Mouse (Mus musculus) c-Kit-positive CD71-negative TER-119-negative erythroid progenitor cells, embryonic 14.5 days (primary cell): Measurements from ENCODE around the gene Cdk4.

Experiments used
- DNase-seq: peaks from one replicate; pipeline ENCODE4 v3.0.0-alpha.2; 2013; ENCODE audit warnings: low read depth

Gene Cdk4

DNA sequence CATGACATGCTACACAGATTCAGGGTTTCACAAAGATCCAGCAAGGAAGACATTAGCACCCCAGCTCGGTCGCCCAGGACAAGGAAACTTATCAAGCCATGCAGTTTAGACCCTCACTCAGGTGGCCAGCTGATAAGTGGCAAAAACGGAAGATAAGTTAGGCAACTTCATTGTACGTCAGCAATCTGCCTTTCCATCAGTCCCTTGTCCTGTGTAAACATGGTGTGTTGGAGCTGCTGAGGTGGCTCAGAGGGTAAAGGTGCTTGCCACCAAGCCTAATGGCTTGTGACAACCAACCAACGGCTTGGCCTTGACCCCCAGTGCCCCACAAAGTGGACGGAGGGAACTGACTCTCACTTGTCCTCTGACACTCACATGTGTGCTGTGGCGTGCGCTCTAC, 37.1 kb downstream of the Cdk4 start:
- no peak for DNase-seq

DNA sequence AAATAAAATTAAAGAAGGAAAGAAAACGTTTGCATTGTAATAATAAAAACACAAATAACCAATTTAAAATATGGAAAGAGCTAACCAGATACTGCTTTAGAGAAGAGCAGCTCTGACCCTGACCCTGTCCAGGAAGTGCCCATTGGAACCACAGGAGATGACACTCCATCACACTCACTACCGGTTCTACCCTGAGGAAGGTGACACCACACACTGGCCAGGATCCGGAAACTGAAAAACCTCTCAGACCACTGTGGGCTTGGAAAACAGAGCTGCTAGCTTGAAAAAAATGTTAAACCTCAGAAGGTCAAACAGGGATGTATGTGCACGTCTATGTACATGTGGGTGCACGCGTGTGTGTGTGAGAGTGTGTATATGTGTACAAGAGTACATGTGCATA, 37.8 kb downstream of the Cdk4 start:
- DNase-seq = no peak

DNA sequence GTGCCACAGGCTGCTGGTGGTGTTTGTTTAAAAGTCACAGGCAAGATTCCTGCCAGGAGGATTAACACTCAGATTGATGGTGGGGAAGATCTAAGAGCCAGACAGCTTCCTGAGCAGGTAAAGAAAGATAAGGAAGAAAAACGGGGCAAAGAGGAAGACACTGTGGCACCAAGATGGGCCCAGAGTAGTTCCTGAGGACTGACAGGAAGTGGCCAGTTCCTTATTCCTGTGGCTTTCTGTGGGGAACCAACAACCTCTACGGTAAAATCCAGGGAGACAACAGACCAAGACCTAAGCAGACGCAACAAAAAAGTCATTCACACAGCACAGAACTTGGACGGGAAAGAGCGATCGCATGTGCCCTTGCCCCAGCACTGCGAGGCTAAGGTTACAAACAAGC, 40.3 kb downstream of the Cdk4 start:
- DNase-seq = no peak

DNA sequence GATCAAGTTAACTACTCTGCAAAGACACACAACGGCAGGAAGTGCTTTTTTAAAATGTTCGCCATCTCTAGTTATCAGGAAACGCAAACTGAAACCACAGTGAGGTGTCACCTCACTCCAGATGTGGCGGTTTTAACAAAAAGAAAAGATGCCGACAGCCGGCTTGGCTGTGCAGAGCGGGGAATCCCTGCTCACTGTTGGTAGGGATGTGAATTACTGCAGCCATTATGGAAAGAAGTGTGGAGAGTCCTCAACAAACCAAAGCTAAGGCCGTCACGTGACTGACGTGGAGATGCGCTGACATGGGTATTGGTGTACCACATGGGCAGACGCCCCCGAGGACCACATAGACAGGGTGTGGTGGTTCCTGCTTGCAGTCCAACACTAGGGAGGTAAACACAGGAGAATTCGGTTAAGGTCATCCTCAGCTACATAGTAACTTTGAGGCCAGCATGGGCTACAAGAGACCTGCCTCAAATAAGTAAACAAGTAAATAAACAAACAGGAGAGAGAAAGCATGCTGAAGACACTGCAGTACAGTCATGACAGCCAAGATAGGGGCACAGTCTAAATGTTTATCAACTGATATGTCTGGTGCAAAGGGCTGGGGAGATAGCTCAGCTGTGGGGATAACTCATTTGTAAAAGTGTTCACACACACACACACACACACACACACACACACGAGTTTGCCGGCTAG, 44.4 kb downstream of the Cdk4 start:
- no peak for DNase-seq

DNA sequence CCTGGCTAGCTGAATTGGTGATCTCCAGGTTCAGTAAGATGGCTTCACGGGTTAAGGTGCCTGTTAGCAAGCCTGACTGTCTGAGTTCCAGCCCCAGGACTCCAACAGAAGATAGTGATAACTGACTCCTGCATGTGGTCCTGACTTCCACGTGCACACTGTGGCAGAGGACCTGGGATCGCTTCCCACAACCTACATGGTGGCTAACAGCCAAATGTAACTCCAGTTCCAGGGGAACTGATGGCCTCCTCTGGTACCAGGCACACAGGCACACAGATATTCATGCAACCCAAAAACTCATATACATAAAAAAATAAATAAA, 44.9 kb downstream of the Cdk4 start:
- no peak for DNase-seq

DNA sequence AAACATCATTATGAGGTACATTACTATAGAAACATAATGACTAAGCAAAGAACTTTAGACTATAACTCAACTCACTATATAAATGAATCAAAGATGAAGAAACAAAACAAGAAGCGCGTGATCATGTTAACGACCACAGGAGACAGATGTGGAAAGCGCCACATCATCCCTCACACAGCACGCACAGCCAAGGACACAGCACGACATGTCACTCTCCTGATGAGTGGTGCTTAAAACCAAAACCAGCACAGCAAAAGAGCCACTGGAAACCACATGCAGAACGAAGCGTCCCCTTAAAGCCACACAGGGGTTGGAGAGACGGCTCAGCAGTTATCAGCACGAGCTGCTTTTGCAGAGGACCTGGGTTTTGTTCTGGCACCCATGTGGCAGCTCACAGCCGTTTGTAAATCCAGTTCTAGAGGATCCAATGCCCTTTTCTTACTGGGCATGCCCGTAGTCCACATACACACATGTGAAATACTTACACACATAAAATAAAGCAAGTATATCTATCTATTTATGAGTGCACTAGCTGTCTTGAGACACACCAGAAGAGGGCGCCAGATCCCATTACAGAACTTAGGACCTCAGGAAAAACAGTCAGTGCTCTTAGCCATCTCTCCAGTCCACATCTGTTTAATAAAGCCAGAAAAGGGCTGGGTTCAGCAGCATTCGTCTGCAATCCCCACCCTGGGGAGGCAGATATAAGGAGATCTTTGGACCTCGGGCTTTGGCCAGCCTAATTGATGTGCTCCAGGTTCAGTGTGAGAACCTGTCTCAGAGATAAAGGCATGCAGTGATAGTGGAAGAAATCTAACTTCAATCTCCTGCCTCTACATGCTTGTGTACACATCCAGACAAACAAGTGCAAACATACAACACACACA, 47.9 kb downstream of the Cdk4 start:
- DNase-seq = no peak

DNA sequence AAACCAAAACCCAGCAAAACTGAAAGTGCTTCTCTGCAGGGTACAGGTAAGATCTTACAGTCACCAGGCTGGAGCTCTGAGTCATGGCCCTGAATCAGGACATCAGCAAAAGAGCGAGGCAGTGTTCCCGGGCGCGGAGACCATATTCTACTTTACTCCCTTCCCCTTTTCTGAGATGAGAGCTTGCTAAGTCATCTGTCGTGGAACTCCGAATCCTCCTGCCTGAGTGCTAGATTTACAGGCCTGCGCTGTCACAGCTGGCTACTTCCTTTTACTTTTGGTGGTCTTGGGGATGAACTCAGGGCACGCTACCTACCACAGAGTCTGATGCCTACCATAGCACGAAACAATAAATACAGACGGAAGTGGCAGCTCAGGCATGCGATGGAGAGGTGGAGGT, 51.1 kb downstream of the Cdk4 start:
- DNase-seq = no peak

DNA sequence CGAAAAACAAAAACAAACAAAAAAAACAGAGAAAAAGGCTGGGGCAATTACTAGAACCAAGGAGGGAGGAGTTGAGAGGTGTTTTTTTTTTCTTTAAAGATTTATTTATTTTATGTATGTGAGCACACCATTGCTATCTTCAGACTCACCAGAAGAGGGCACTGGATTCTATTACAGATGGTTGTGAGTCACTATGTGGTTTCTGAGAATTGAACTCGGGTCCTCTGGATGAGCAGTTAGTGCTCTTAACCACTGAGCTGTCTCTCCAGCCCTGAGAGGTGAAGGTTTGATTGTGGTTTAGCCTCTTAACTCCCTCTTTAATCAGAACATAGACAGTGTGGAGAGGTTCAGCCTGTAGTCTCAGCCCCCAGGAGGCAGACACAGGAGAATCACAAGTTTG, 51.7 kb downstream of the Cdk4 start:
- no peak for DNase-seq
